Mouse (Mus musculus) ES-E14 (cell line): Measurements from ENCODE around the gene Calhm4. TPM values are rescaled to one million over a fixed set of nuclear protein-coding genes. Genes with fewer than 3 reads are reported as not detected.

ENCODE experiments used
- DNase-seq: peaks from one replicate; pipeline ENCODE4 v3.0.0-alpha.2; 2013; ENCODE audit warnings: low read depth, low spot score
- H3K27ac ChIP-seq: 2 replicates; pipeline ENCODE4 v1.5.1; 2012; ENCODE audit warnings: low read depth, mild to moderate bottlenecking, low read length, moderate library complexity, mixed read lengths; ENCODE audit not compliant: poor library complexity, insufficient read depth, severe bottlenecking
- H3K36me3 ChIP-seq: 2 replicates; pipeline ENCODE4 v1.6.1; 2012; ENCODE audit warnings: mild to moderate bottlenecking, low read length, moderate library complexity, mixed read lengths; ENCODE audit not compliant: control insufficient read depth, poor library complexity, insufficient read depth, severe bottlenecking
- H3K4me1 ChIP-seq, 2 experiments: fragments of 150-350 bp in 1 of 2; sonication (generic) in 1 of 2; 2 replicates each; pipeline ENCODE4 v1.6.1; 2012; ENCODE audit warnings: low read length in 2 of 2, mild to moderate bottlenecking in 1 of 2, mixed read lengths in 1 of 2; ENCODE audit not compliant: control insufficient read depth in 2 of 2, insufficient read depth in 2 of 2, poor library complexity in 1 of 2
- H3K4me3 ChIP-seq, 2 experiments: fragments of 150-350 bp in 1 of 2; sonication (generic) in 1 of 2; 2 replicates each; pipeline ENCODE4 v1.5.1; 2012; ENCODE audit warnings: low read length in 2 of 2, low read depth in 1 of 2, mild to moderate bottlenecking in 1 of 2, mixed read lengths in 1 of 2; ENCODE audit not compliant: insufficient read depth in 1 of 2, poor library complexity in 1 of 2, severe bottlenecking in 1 of 2
- H3K9ac ChIP-seq: 2 replicates; pipeline ENCODE4 v1.6.1; 2012; ENCODE audit warnings: low read depth, mild to moderate bottlenecking, low read length, mixed read lengths; ENCODE audit not compliant: poor library complexity, insufficient read depth, severe bottlenecking
- H3K9me3 ChIP-seq: fragments of 150-350 bp; sonication (generic); 2 replicates; pipeline ENCODE4 v1.6.1; 2012; ENCODE audit warnings: low read depth, mild to moderate bottlenecking, low read length; ENCODE audit not compliant: control insufficient read depth, insufficient read depth
- CHD2 ChIP-seq: IDR thresholded peaks from 2 replicates; pipeline ENCODE4 v1.6.1; 2014; ENCODE audit warnings: mild to moderate bottlenecking, low read depth, low read length, inconsistent platforms
- HCFC1 ChIP-seq: IDR thresholded peaks from 2 replicates; pipeline ENCODE4 v1.6.1; 2012; ENCODE audit warnings: low read length, inconsistent platforms, borderline replicate concordance; ENCODE audit not compliant: insufficient read depth
- MAFK ChIP-seq: IDR thresholded peaks from 2 replicates; pipeline ENCODE4 v1.6.1; 2014; ENCODE audit warnings: mild to moderate bottlenecking, low read depth, low read length, inconsistent platforms; ENCODE audit not compliant: insufficient read depth
- ZC3H11A ChIP-seq: IDR thresholded peaks from 2 replicates; pipeline ENCODE4 v1.6.1; 2012; ENCODE audit warnings: low read depth, mild to moderate bottlenecking, inconsistent platforms, low read length, borderline replicate concordance
- ZNF384 ChIP-seq: IDR thresholded peaks from 2 replicates; pipeline ENCODE4 v1.6.1; 2012; ENCODE audit warnings: low read depth, low read length, inconsistent platforms
- in situ Hi-C, 2 experiments: fragments of 600-800 bp; cut with MboI; formaldehyde crosslinking; loops; one replicate each; pipeline ENCODE4 v1.15.1; 2025; ENCODE audit warnings: low sequenced_read_pairs in 2 of 2, inconsistent platforms in 1 of 2; ENCODE audit not compliant: unreplicated experiment in 2 of 2
- total RNA-seq: library from RNA; depleted of rRNA; stranded (reverse); fragments of 300-350 nt; gene quantifications from 2 replicates; pipeline ENCODE4 v1.2.3, GENCODE M21; 2012; rRNA removed

Calhm4 gene
- 0.04 TPM in 1 of 2 replicates, not detected in the other for total RNA-seq

DNA sequence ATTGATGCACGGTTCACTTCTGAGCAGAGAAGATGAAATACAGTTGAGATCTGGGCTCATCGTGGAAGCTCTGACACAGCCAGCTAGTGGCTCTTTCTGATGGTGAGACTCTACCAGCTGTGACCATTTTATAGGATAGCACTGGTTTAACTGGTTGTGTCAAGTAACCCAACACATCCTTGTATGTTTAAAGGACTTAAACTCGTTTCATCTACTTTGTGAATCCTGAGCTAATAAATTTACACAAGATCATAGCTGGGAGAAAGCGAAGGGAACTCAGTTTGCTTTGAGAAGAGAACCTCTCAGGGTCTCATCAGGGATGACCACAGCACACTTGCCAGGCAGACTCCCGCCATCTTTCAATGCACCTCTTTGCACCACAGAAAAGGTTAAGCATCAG, at the start of gene Calhm4:
Gene Calhm4, minus strand, starts transcription at position 101 of the 400 bp plus-strand sequence.
- in situ Hi-C loops: loop anchor here in 1 of 2 experiments (25.0 kb wide), 1 partner anchor 293 kb away; no protein-coding TSS in a partner anchor
- no peaks in the 10 kb centered on the region for H3K4me1 ChIP-seq

DNA sequence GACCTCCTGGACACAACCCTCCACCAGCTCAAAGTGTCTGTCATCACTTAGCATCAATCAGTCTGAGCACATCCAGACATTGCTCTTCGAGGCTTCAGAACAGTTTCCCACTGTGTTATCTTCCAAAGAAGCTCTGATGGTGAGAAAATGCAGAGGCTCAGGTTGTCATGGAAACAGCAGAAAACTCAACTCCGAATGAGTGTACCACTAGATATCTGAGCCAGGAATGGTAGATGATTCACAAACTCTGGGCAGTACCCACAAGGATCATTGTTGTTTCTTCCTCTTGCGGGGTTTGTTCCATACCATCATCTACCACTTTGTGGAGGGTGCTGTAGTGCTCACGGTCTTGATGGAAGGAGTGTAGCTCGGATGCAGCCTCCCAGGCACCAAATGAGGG, 47.8 kb upstream of the Calhm4 start:
- H3K4me3 ChIP-seq: no peak overlapping the region
- H3K36me3 ChIP-seq: no peaks in the 10 kb centered on the region
- H3K4me1 ChIP-seq: 0 out of 4 replicates have a peak, but pooled peaks cover 0 to 3% of the 10 kb centered on the region in 2 experiments
- TF ChIP-seq MAFK: no peak
- no peak for TF ChIP-seq CHD2
- TF ChIP-seq HCFC1: no peak
- TF ChIP-seq ZC3H11A: no peak
- no peak for TF ChIP-seq ZNF384
- H3K9me3 ChIP-seq: no peaks in the 10 kb centered on the region
- no peak overlapping the region for H3K9ac ChIP-seq
- no peak overlapping the region for H3K27ac ChIP-seq
- in situ Hi-C loops: no loop called here
- no peak for DNase-seq

More for the DNA sequence above, at the start of gene Calhm4:
- H3K9ac ChIP-seq: no peak within 1 kb of the TSS
- H3K27ac ChIP-seq: no peak within 1 kb of the TSS
- H3K9me3 ChIP-seq: no peaks in the 10 kb centered on the region
- no peaks in the 10 kb centered on the region for H3K36me3 ChIP-seq
- H3K4me3 ChIP-seq: no peak within 1 kb of the TSS
- DNase-seq: no peak
- TF ChIP-seq ZC3H11A: no peak
- no peak for TF ChIP-seq HCFC1
- TF ChIP-seq ZNF384: no peak
- no peak for TF ChIP-seq CHD2
- no peak for TF ChIP-seq MAFK

DNA sequence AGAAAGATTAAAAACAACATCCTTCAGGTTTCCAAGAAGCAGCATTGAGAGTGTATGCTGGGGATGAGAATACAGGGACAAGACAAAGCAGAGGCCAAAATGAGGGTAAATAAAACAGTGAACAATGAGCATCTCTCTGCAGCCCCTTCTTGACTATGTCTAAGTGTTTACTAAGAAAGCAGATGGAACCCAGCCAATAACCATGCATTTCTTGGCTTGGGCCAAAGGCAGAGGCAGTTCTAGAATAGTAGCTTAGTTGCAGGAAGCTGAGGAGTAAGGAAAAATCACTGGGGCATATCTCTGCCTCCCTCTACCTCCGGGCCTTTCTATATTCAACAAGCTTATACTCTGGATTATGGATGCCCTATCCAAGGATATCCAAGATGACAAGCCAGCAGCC, 46.4 kb upstream of the Calhm4 start:
- Histone ChIP-seq H3K9ac (no peak overlapping the region), H3K9me3 (no peaks in the 10 kb centered on the region), H3K4me3 (no peak overlapping the region), H3K36me3 (no peaks in the 10 kb centered on the region), H3K27ac (no peak overlapping the region), H3K4me1 (no peaks in the 10 kb centered on the region)
- TF ChIP-seq ZNF384: no peak
- no peak for TF ChIP-seq CHD2
- TF ChIP-seq ZC3H11A: no peak
- in situ Hi-C loops: no loop called here
- no peak for DNase-seq

DNA sequence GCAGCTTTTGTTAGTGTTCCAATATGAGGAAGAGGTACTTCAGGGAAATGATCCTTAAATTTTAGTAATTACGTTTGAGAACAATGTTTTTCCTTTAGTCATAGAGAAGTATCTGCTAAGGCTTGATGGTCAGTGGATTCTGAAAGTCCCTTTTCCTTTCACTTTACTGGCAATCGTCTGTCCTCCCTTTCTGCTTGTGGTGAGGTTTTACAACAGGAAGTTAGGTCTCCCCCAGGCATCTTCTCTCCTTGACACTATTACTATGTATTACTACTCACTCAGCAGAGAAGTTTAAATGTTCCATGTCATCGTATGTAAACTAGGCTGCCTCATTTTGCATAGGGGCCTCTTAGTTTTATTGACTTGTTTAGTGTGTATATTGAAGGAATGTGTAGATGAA, 45.4 kb upstream of the Calhm4 start:
- in situ Hi-C loops: no loop called here
- Histone ChIP-seq H3K36me3 (no peaks in the 10 kb centered on the region), H3K27ac (no peak overlapping the region), H3K4me3 (no peak overlapping the region), H3K4me1 (no peaks in the 10 kb centered on the region), H3K9ac (no peak overlapping the region), H3K9me3 (no peaks in the 10 kb centered on the region)
- TF ChIP-seq CHD2 (no peak), ZNF384 (no peak), HCFC1 (no peak), MAFK (no peak), ZC3H11A (no peak)
- DNase-seq: no peak

- Histone ChIP-seq H3K4me3 (no peak overlapping the region), H3K4me1 (no peaks in the 10 kb centered on the region), H3K27ac (no peak overlapping the region), H3K36me3 (no peaks in the 10 kb centered on the region), H3K9ac (no peak overlapping the region), H3K9me3 (no peaks in the 10 kb centered on the region)
- in situ Hi-C loops: no loop called here
- no peak for TF ChIP-seq MAFK
- TF ChIP-seq ZC3H11A: no peak
- TF ChIP-seq CHD2: no peak
- no peak for TF ChIP-seq HCFC1
- TF ChIP-seq ZNF384: no peak
- DNase-seq: no peak
Observed at GRCm38 (mm10) chr10:34088515-34088914, 44.4 kb upstream of the Calhm4 start.
